Mouse (Mus musculus) B cell, adult (primary cell): ENCODE results near the gene Chmp3. TPM values are rescaled to one million over a fixed set of nuclear protein-coding genes. Genes with fewer than 3 reads are reported as not detected.

ENCODE experiments used
- total RNA-seq: library from RNA; stranded (reverse); gene quantifications from 4 replicates; pipeline ENCODE4 v1.2.4, GENCODE M21; 2023; ENCODE audit not compliant: inconsistent age

The Chmp3 gene
- 49.8 to 52.8 TPM (median 51.0 TPM) in 4 replicates for total RNA-seq

DNA sequence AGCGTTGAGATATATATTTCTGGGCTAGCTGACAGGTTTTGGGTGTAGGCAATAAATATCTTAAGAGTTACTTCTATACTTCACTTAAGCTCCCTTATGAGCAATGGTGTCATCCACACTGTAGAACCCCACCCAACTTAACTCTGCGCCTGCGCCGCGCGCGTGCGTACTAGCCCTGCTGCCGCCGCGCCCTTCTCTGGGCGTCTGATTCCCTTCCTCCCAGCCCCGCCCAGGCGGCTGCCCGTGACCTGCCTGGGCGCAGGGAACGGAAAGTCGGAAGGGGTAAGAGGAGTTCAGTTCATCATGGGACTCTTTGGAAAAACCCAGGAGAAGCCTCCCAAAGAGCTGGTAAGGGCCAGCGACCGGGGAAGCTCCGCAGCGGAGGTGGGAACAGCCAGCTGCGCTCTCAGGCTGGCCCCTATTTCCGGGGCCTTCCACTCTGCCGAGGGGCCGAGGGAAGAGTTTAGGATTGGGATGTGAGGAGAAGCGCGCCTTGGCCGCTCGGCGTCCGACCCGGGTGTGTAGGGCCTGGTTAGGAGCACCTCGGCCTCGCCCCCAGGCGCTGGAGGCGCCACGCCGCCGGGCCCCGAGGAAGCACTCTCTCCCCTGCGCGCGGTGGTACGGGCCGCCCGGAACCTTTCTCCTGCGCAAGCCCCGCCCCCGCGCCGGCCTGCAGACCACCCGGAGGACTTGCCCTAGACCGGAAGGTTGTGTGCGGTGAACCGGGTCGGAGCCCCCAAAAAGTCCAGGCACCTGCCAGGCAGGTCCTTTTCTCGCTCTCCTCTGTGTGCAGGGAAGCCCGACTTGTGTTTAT lies at the start of gene Chmp3:
Chmp3 (plus strand) TSS at position 112 of the 814 bp plus-strand sequence.

Other genes with a start within 250 kb of the Chmp3 start
- not detected in 4 replicates for gene Smyd1, start 221.6 kb upstream of the Chmp3 start, total RNA-seq
- 0.35 to 1.2 TPM in 2 of 4 replicates, not detected in the others for gene Cd8b1, start 221.0 kb upstream of the Chmp3 start, total RNA-seq
- 0.19 to 0.39 TPM in 2 of 4 replicates, not detected in the others for gene Cd8a, start 170.4 kb upstream of the Chmp3 start, total RNA-seq
- gene Rmnd5a, start 103.2 kb upstream of the Chmp3 start, total RNA-seq: 55.9 to 56.5 TPM (median 56.3 TPM) in 4 replicates
- gene Rnf103, start 49.9 kb upstream of the Chmp3 start, total RNA-seq: 24.0 to 29.3 TPM (median 25.9 TPM) in 4 replicates
- gene Kdm3a, start 89.2 kb downstream of the Chmp3 start, total RNA-seq: 109 to 128 TPM (median 116 TPM) in 4 replicates
- 0.16 TPM in 1 of 4 replicates, not detected in the others for gene Reep1, start 163.8 kb downstream of the Chmp3 start, total RNA-seq